Mouse (Mus musculus) embryonic facial prominence, embryonic 12.5 days (tissue): ENCODE measurements around the gene Egln1. TPM values are rescaled to one million over a fixed set of nuclear protein-coding genes. Genes with fewer than 3 reads are reported as not detected.

Experiments used
- ATAC-seq: fragments of 200-750 bp; cut with Nextera tagmentation; 2 replicates; pipeline ENCODE4 v1.8.0; 2017; ENCODE audit not compliant: insufficient number of reproducible peaks, insufficient read depth, low FRiP score, low TSS enrichment
- H3K27ac ChIP-seq: fragments of 300-500 bp; sonication (generic); 2 replicates; pipeline ENCODE4 v1.5.1; 2016; ENCODE audit warnings: mild to moderate bottlenecking
- H3K27me3 ChIP-seq: fragments of 300-500 bp; sonication (generic); 2 replicates; pipeline ENCODE4 v1.6.1; 2016; ENCODE audit warnings: mild to moderate bottlenecking, moderate library complexity
- H3K36me3 ChIP-seq: fragments of 300-500 bp; sonication (generic); 2 replicates; pipeline ENCODE4 v1.6.1; 2016; ENCODE audit warnings: mild to moderate bottlenecking
- H3K4me1 ChIP-seq: fragments of 300-500 bp; sonication (generic); 2 replicates; pipeline ENCODE4 v1.6.1; 2016
- H3K4me2 ChIP-seq: fragments of 300-500 bp; sonication (generic); replicated peaks from 2 replicates; pipeline ENCODE4 v1.6.1; 2016; ENCODE audit warnings: mild to moderate bottlenecking, moderate library complexity
- H3K4me3 ChIP-seq: fragments of 300-500 bp; sonication (generic); 2 replicates; pipeline ENCODE4 v1.5.1; 2016; ENCODE audit warnings: mild to moderate bottlenecking
- H3K9ac ChIP-seq: fragments of 300-500 bp; sonication (generic); 2 replicates; pipeline ENCODE4 v1.6.1; 2016; ENCODE audit warnings: mild to moderate bottlenecking, moderate library complexity
- H3K9me3 ChIP-seq: fragments of 300-500 bp; sonication (generic); 2 replicates; pipeline ENCODE4 v1.6.1; 2016; ENCODE audit warnings: mild to moderate bottlenecking, moderate library complexity
- WGBS: fragments of 180-500 bp; shearing (Covaris S2); methylation state at CpG from one replicate; pipeline ENCODE4 v1.1.7; 2016; 5-methylcytosine and 5-hydroxymethylcytosine counted together
- polyA plus RNA-seq: library from polyadenylated mRNA; unstranded; fragments of >200 nt; fragmentation: Nextera tagmentation; extraction: Ambion mirVana; gene quantifications from 2 replicates; pipeline ENCODE4 v1.2.1, GENCODE M21; 2016

The Egln1 gene
- 15.5 and 15.6 TPM in 2 replicates for polyA plus RNA-seq

GRCm38 (mm10) chr8:124949209-124950068, at the start of gene Egln1:
Gene Egln1, minus strand, starts transcription at chr8:124949324.
- peak within 1 kb of the TSS; percentile 96 for H3K27ac ChIP-seq
- H3K9ac ChIP-seq = peak within 1 kb of the TSS; percentile 93
- H3K4me2 ChIP-seq = peak within 1 kb of the TSS; percentile 75
- ATAC-seq = peak; percentile 77
- H3K4me1 ChIP-seq = peaks cover 29% of the 10 kb centered on the region
- H3K4me3 ChIP-seq = peak within 1 kb of the TSS; percentile 89
- WGBS = 1% methylated on average over 30 of the region's 98 CpGs
- H3K9me3 ChIP-seq = no peaks in the 10 kb centered on the region
- no peaks in the 10 kb centered on the region for H3K27me3 ChIP-seq
- H3K36me3 ChIP-seq = 0 out of 2 replicates have a peak, but pooled peaks cover 1% of the 10 kb centered on the region

GRCm38 (mm10) chr8:124995776-124996175, 46.7 kb upstream of the Egln1 start:
- H3K36me3 ChIP-seq = no peaks in the 10 kb centered on the region
- H3K9ac ChIP-seq = no peak overlapping the region
- no peaks in the 10 kb centered on the region; the same call in 1 of the 2 replicates for H3K9me3 ChIP-seq
- H3K27me3 ChIP-seq = no peaks in the 10 kb centered on the region
- no peak overlapping the region for H3K4me3 ChIP-seq
- no peak overlapping the region for H3K4me2 ChIP-seq
- ATAC-seq = no peak
- no peaks in the 10 kb centered on the region for H3K4me1 ChIP-seq
- no peak overlapping the region for H3K27ac ChIP-seq
- 75% methylated on average over 2 of the region's 2 CpGs for WGBS

- WGBS = 17% methylated on average over 6 of the region's 6 CpGs
- H3K4me1 ChIP-seq = no peaks in the 10 kb centered on the region
- no peak overlapping the region for H3K9ac ChIP-seq
- no peaks in the 10 kb centered on the region for H3K9me3 ChIP-seq
- no peak for ATAC-seq
- no peak overlapping the region for H3K4me3 ChIP-seq
- H3K4me2 ChIP-seq = peak overlapping the region; percentile 36
- no peaks in the 10 kb centered on the region for H3K36me3 ChIP-seq
- no peaks in the 10 kb centered on the region for H3K27me3 ChIP-seq
- H3K27ac ChIP-seq = no peak overlapping the region
These were observed 42.5 kb upstream of the Egln1 start for GRCm38 (mm10) chr8:124991668-124991926.

GRCm38 (mm10) chr8:124990923-124991667, 42.0 kb upstream of the Egln1 start:
- H3K4me2 ChIP-seq = peak overlapping the region; percentile 36
- ATAC-seq = no peak
- 13% methylated on average over 17 of the region's 17 CpGs for WGBS
- H3K9me3 ChIP-seq = no peaks in the 10 kb centered on the region
- no peaks in the 10 kb centered on the region for H3K36me3 ChIP-seq
- no peaks in the 10 kb centered on the region for H3K27me3 ChIP-seq
- no peak overlapping the region for H3K9ac ChIP-seq
- H3K4me1 ChIP-seq = no peaks in the 10 kb centered on the region
- no peak overlapping the region for H3K4me3 ChIP-seq
- no peak overlapping the region for H3K27ac ChIP-seq

GRCm38 (mm10) chr8:124980828-124981227, 31.7 kb upstream of the Egln1 start:
- no peaks in the 10 kb centered on the region for H3K4me1 ChIP-seq
- no peak overlapping the region for H3K4me3 ChIP-seq
- H3K4me2 ChIP-seq = no peak overlapping the region
- H3K9me3 ChIP-seq = peaks cover 3% of the 10 kb centered on the region; the same call in 1 of the 2 replicates
- H3K27ac ChIP-seq = no peak overlapping the region
- no peak overlapping the region for H3K9ac ChIP-seq
- H3K27me3 ChIP-seq = no peaks in the 10 kb centered on the region
- ATAC-seq = no peak
- 83% methylated on average over 8 of the region's 8 CpGs for WGBS
- no peaks in the 10 kb centered on the region for H3K36me3 ChIP-seq

GRCm38 (mm10) chr8:124980036-124980435, 30.9 kb upstream of the Egln1 start:
- no peak overlapping the region for H3K4me3 ChIP-seq
- H3K9ac ChIP-seq = no peak overlapping the region
- no peaks in the 10 kb centered on the region for H3K4me1 ChIP-seq
- peaks cover 3% of the 10 kb centered on the region; the same call in 1 of the 2 replicates for H3K9me3 ChIP-seq
- no peak for ATAC-seq
- H3K27ac ChIP-seq = no peak overlapping the region
- H3K4me2 ChIP-seq = no peak overlapping the region
- no peaks in the 10 kb centered on the region for H3K27me3 ChIP-seq
- WGBS = 95% methylated on average over 3 of the region's 3 CpGs
- no peaks in the 10 kb centered on the region for H3K36me3 ChIP-seq

GRCm38 (mm10) chr8:124978026-124978425, 28.9 kb upstream of the Egln1 start:
- H3K9ac ChIP-seq = no peak overlapping the region
- no peak overlapping the region for H3K27ac ChIP-seq
- WGBS = 85% methylated on average over 7 of the region's 7 CpGs
- no peaks in the 10 kb centered on the region for H3K36me3 ChIP-seq
- no peaks in the 10 kb centered on the region for H3K4me1 ChIP-seq
- no peak overlapping the region for H3K4me3 ChIP-seq
- no peak for ATAC-seq
- H3K27me3 ChIP-seq = no peaks in the 10 kb centered on the region
- H3K4me2 ChIP-seq = no peak overlapping the region
- H3K9me3 ChIP-seq = peaks cover 3% of the 10 kb centered on the region; the same call in 1 of the 2 replicates

GRCm38 (mm10) chr8:124976211-124976610, 27.1 kb upstream of the Egln1 start:
- no peaks in the 10 kb centered on the region for H3K4me1 ChIP-seq
- H3K27ac ChIP-seq = no peak overlapping the region
- ATAC-seq = no peak
- H3K4me2 ChIP-seq = no peak overlapping the region
- H3K36me3 ChIP-seq = no peaks in the 10 kb centered on the region
- no peak overlapping the region for H3K9ac ChIP-seq
- no peaks in the 10 kb centered on the region for H3K27me3 ChIP-seq
- 90% methylated on average over 6 of the region's 6 CpGs for WGBS
- peaks cover 3% of the 10 kb centered on the region for H3K9me3 ChIP-seq
- no peak overlapping the region for H3K4me3 ChIP-seq

- WGBS = 78% methylated on average over 4 of the region's 4 CpGs
- H3K27ac ChIP-seq = no peak overlapping the region
- H3K9ac ChIP-seq = no peak overlapping the region
- no peak for ATAC-seq
- no peaks in the 10 kb centered on the region for H3K4me1 ChIP-seq
- H3K27me3 ChIP-seq = no peaks in the 10 kb centered on the region
- H3K4me3 ChIP-seq = no peak overlapping the region
- H3K36me3 ChIP-seq = no peaks in the 10 kb centered on the region
- no peaks in the 10 kb centered on the region; the same call in 1 of the 2 replicates for H3K9me3 ChIP-seq
- H3K4me2 ChIP-seq = no peak overlapping the region
These were observed 25.1 kb upstream of the Egln1 start for GRCm38 (mm10) chr8:124974254-124974653.

- Histone ChIP-seq H3K4me2 (no peak overlapping the region), H3K27me3 (no peaks in the 10 kb centered on the region), H3K36me3 (no peaks in the 10 kb centered on the region), H3K27ac (no peak overlapping the region), H3K9me3 (no peaks in the 10 kb centered on the region; the same call in 1 of the 2 replicates), H3K4me3 (no peak overlapping the region), H3K4me1 (no peaks in the 10 kb centered on the region), H3K9ac (no peak overlapping the region)
- 73% methylated on average over 8 of the region's 8 CpGs for WGBS
- ATAC-seq = no peak
These were observed 24.1 kb upstream of the Egln1 start for GRCm38 (mm10) chr8:124973221-124973620.

- ATAC-seq = no peak
- 67% methylated on average over 6 of the region's 6 CpGs for WGBS
These were observed 21.3 kb upstream of the Egln1 start for GRCm38 (mm10) chr8:124970312-124970933.

More at GRCm38 (mm10) chr8:124970312-124970933, 21.3 kb upstream of the Egln1 start:
- Histone ChIP-seq H3K4me1 (no peaks in the 10 kb centered on the region), H3K36me3 (no peaks in the 10 kb centered on the region), H3K4me3 (no peak overlapping the region), H3K9me3 (no peaks in the 10 kb centered on the region; the same call in 1 of the 2 replicates), H3K4me2 (no peak overlapping the region), H3K9ac (no peak overlapping the region), H3K27ac (no peak overlapping the region), H3K27me3 (no peaks in the 10 kb centered on the region)
